Mouse (Mus musculus): Measurements from ENCODE around the gene Cavin1.

Gene Cavin1

GRCm38 (mm10) chr11:100957915-100958469, 12.7 kb downstream of the Cavin1 start:
- no peak for DNase-seq (ENCODE audit: low spot score in 2 of 2)

- DNase-seq (ENCODE audit: low spot score in 2 of 2) = peak; percentile 90 to 99
Observed at GRCm38 (mm10) chr11:100957244-100957643, 13.4 kb downstream of the Cavin1 start.

DNA sequence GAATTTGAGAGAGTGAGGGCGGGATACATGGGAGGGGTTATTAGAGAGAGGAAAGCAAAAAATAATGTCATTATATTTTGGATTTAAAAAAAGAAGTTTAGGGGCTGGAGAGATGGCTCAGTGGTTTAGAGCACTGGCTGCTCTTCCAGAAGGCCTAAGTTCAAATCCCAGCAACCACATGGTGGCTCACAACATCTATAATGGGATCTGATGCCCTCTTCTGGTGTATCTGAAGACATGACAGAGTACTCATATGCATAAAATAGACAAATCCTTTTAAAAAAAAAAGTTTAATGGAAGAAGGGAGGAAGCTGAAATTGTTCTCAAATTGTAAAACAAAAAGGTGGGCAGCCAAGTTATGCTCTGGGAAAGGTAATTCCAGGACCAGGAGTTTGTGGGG, 21.1 kb downstream of the Cavin1 start:
- no peak for DNase-seq (ENCODE audit: low spot score in 2 of 2)

DNA sequence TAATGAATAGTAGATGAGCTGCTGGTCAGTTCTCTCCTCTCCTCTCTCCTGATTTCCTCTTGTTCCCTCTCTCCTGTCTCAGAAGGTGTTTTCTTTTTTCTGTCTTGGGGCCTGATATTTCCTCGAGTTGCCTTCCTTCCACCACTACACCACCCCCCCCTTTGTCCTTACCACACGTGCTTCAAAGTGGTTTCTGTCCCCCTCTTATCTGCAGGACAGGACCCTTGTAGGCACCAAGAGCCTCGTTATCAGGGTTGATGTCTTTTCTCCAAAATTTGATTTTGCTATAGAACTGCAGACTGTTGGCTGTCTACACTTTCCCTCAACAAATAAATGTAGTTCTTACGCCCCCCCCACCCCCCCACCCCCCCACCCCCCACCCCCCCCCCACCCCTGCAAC, 22.4 kb downstream of the Cavin1 start:
- DNase-seq (ENCODE audit: low spot score in 2 of 2) = no peak

- DNase-seq (ENCODE audit: low spot score in 2 of 2) = no peak
Observed at GRCm38 (mm10) chr11:100947548-100947947, 23.1 kb downstream of the Cavin1 start.

DNA sequence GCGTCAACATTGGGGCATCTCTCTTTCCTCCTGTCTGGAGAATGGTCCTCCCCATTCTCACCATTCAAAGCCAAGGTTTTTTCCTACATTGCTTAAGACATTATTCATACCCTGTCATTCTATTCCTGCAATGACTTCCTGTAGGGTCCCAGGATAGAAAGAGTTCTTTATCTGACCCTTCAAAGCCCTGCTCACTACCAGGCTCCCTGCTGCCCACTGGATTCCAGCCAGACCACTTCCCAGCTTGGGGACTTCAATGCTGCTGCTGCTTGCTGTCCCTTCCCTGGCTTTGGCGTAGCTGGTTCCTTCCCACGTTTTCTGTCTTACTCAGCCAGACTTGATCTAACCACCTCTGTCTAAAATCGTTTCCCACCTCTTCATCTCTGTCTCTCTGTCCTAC, 23.8 kb downstream of the Cavin1 start:
- DNase-seq (ENCODE audit: low spot score in 2 of 2) = no peak

DNA sequence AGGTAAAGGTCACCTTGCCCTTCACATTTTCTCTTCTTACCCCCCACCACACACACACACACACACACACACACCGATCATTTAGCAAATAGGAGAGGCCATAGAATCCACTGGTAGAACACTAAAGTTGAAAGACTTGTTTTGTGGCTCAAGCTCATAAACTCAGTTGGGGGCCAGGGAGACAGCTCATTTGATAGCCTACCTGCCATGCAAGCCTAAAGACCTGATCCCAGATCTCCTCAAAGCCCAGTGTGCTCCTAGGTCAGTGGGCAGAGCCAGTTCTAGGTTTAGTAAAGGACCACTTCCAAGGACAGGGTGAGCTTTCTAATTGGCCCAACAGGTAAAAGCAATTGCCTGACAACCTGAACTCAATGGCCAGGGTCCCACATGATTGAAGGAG, 28.3 kb downstream of the Cavin1 start:
- DNase-seq (ENCODE audit: low spot score in 2 of 2) = no peak

DNA sequence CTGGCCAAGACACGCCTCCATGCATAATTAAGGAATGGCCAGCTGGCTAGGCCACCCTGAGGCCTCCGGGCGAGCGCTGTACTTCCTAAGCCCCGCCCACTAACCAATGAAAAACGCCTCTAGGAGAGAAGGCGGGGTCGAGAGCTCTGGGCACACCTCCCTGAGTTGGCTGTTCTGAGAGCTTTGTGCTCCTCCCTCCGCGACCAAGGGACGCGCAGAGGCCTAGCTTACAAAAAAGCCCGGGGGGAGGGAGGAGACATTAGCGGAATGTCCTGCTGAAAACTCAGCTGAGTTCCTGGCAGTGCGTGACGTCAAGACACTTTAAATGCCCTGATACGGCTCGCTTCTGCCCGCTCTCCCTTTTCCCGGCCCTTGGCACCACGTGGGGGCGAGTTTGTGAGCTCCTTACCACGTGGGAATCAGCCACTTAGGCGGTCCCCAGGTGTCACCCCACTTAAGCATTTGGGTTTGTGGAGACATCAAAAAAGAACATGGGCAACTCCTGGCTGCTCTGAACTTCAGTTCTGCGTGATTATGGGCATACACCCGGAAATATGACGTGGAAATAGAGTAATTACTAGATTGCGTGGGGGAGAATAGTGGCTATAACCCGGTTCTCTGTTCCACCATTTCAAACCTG, 31.1 kb downstream of the Cavin1 start, which contains the start of gene Stat3:
TSS of gene Stat3 (minus strand) at position 29 of the 640 bp plus-strand sequence.
- DNase-seq (ENCODE audit: low spot score in 2 of 2) = peak; percentile 100

DNA sequence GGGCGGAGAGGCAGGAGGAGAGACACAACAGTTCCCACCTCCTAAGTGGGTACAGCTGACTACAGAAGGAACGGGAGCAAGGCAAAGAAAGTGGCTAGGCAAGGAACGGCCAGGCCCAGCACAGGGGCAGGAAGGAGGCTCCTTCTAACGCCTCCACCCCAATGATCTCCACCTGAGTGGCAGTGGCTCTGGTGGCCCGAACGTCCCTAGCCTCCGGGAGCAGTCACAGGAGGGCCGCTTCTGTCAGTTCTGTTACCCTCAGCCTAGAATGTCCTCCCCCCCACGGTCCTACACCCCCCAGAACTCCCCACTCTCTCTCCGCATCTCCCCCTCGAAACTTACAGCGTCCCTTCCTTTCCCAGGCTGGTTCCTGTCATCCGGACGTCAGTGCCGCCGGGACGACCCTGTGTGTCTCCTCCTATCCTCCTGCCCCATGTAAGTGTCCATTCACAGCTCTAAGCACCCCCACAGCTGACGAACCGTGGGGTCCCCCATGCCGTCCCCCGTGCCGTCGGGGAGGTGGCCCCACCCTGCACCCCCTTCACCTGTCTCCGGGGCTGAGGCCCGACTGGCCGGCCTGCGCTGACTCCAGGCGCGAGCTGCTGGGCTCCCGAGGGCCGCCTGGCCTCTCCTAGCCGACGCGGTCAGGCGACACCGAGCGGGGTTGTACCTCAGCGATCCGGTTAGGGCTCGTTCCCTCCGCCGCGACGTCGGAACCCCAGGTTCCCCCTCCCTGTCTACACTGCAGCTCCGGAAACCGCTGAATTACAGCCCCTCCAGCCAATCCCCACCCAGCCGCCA, 31.8 kb downstream of the Cavin1 start:
- no peak for DNase-seq (ENCODE audit: low spot score in 2 of 2)

- DNase-seq (ENCODE audit: low spot score in 2 of 2) = peak in 1 of 2 experiments; percentile 16
Observed at GRCm38 (mm10) chr11:100938112-100938511, 32.6 kb downstream of the Cavin1 start.

GRCm38 (mm10) chr11:100937295-100937694, 33.4 kb downstream of the Cavin1 start:
- no peak for DNase-seq (ENCODE audit: low spot score in 2 of 2)

- DNase-seq (ENCODE audit: low spot score in 2 of 2) = no peak
Observed at GRCm38 (mm10) chr11:100935373-100936355, 35.0 kb downstream of the Cavin1 start.

GRCm38 (mm10) chr11:100931254-100931921, 39.3 kb downstream of the Cavin1 start:
- DNase-seq (ENCODE audit: low spot score in 2 of 2) = no peak

DNA sequence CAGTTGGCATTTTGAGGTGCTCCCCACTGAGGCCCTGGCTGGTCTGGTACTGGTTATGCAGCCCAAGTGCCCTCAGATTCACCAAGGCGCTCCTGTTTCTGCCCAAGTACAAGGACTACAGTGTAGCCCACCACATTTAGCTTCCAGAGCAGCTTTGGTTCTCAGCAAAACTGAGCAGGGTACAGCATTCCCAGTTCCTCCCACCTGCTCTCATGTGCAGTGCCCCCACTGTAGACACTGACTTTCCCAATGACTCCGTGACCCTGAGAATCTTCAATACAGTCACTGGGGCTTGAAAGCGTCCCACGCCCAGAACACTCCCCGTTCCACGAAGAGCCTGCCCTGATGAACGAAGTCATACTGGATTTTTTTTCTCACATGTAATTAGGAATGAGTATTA, 40.1 kb downstream of the Cavin1 start:
- DNase-seq (ENCODE audit: low spot score in 2 of 2) = no peak

- DNase-seq (ENCODE audit: low spot score in 2 of 2) = no peak
Observed at GRCm38 (mm10) chr11:100927386-100927785, 43.3 kb downstream of the Cavin1 start.

DNA sequence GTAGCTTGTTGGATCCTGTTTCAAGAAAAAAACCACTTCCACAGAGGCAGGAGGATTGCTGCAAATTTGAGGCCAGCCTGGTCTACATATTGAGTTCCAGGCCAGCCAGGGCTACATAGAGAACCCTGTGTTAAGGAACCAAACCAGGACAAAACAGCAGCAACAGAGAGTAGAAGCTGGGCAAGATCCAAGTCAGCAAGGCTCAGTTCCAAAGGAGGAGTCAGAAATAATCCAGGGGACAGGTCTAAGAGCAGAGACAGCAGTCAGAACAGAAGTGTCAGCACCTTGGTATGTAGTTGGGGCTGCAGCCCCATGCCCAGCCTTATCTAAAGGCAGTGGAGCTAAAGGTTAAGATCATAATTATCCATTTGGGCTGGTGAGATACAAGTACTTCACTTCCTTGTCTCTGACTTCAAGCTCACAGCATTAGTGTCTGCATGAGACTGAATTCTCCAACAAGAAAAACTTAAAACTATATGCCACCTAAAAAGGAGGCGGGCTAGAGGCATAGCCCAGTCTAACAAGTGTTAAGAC, 46.2 kb downstream of the Cavin1 start:
- DNase-seq (ENCODE audit: low spot score in 2 of 2) = no peak

DNA sequence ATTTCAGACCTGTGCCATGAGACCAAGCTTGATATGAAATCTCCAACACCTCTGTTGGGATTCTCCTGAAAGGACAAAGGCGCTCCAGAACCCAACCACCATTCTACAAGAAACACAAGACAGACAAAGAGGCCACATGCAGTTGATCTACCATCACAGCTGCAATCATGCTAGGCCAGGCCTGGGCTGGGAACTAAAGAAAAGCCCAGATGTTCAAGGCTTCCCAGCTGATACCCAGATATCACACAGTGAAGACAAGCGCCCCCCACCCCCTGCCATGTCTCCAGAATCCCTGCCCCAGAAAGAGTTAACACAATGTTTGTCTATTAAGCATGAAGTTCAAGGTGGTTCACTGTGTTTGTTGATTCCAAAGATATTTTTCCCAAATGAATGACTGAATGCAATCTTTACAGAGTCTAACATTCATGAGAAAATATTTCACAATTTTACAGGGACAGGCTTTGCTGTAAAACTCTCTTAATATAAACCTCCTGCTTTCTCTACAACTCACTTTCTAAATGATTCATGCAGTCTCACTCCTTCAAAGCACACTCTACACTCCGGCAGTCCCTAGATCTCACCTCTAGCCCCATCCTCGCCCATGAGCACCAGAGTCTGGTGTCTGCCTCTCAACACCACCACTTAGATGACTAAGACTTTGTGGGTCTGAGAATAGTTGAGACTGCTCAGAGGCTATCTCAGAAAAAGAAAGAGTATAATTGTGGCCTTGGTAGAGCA, 49.6 kb downstream of the Cavin1 start:
- DNase-seq (ENCODE audit: low spot score in 2 of 2) = no peak

DNA sequence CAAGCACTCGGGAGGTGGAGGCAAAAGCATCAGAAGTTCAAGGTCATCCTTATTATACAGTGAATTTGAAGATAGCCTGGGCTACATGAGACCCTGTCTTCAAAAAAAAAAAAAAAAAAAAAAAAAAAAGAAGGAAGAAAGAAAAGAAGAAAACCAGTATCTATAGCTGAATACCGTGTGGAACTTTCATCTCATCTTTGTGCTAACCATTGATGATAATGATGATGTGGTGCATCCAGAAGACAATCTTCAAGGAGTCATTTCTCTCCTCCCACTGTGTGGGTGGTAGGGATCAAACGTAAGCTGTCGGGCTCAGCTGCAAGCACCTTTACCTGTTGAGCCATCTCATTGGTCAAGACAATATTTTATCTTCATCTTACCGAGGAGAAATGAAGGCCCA, 52.7 kb downstream of the Cavin1 start:
- DNase-seq (ENCODE audit: low spot score in 2 of 2) = no peak

DNA sequence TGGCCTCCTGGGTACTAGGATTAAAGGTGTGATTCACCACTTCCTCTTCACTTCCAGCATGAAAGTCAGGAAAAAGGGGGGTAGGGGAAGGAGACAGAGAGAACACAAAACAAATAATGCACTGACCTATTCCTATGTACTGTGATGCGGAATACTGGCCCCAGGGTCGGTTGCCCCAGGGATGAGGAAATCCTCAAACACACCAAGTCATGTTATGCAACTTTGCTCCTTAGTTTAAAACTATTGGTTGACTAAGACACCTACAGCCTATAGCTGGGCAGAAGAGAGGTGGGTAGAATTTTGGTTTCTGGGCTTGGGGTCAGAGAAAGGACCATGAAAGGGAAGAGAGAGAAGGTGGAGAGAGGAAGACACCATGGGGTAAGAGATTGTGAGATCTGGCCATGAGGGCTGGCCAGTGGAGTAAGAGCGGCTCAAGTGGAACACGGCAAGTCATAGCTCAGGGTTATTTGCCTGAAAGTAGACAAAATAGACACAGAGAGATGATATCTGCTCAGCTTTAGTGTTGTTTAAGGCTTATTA, 54.2 kb downstream of the Cavin1 start:
- no peak for DNase-seq (ENCODE audit: low spot score in 2 of 2)

GRCm38 (mm10) chr11:100915063-100915462, 55.6 kb downstream of the Cavin1 start:
- no peak for DNase-seq (ENCODE audit: low spot score in 2 of 2)

All from right cerebral cortex, adult 2 months (tissue).